Mouse (Mus musculus): ENCODE measurements around the gene Srcin1. TPM values are rescaled to one million over a fixed set of nuclear protein-coding genes. Genes with fewer than 3 reads are reported as not detected.

Srcin1 gene
- total RNA-seq, 2 experiments from 2014 or later, result 341 to 382 TPM

DNA sequence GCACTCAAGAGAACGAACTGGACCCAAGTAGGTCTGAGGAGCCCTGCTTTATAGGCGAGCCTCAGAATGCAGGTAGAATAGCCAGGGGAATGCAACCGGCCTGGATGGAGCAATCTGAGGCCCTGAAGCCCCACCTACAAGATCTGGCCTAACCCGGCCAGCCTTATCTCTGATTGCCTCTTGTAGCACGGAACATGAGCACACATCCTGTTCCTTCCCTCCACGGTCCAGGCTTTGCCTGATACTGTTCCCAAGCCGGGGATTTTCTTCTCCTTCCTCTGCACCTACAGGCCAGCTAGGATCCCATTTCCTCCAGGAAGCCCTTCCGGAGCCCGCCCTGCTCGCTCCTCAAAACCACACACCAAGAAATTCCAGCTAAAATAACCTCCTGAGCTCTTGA is 9.9 kb upstream of the Srcin1 start:
- no peak for DNase-seq (ENCODE audit: low spot score in 2 of 2)
- intact Hi-C loops (cut with DNase I), result no loop called here

GRCm38 (mm10) chr11:97584476-97584875 is 8.5 kb upstream of the Srcin1 start:
- DNase-seq (ENCODE audit: low spot score in 2 of 2), result no peak
- intact Hi-C loops (cut with DNase I), result no loop called here

GRCm38 (mm10) chr11:97579088-97579857 is 3.3 kb upstream of the Srcin1 start:
- intact Hi-C loops (cut with DNase I), result no loop called here

GRCm38 (mm10) chr11:97578286-97578685 is 2.3 kb upstream of the Srcin1 start:
- intact Hi-C loops (cut with DNase I), result no loop called here
- DNase-seq (ENCODE audit: low spot score in 2 of 2), result no peak

More at GRCm38 (mm10) chr11:97579088-97579857, 3.3 kb upstream of the Srcin1 start:
- DNase-seq (ENCODE audit: low spot score in 2 of 2), result no peak

GRCm38 (mm10) chr11:97575638-97576037 is 348 bp downstream of the Srcin1 start:
- intact Hi-C loops (cut with DNase I), result loop anchor here (2.0 kb wide), 1 partner anchor 45 kb away; no protein-coding TSS in a partner anchor
- DNase-seq (ENCODE audit: low spot score in 2 of 2), result peak; percentile 79 to 81

DNA sequence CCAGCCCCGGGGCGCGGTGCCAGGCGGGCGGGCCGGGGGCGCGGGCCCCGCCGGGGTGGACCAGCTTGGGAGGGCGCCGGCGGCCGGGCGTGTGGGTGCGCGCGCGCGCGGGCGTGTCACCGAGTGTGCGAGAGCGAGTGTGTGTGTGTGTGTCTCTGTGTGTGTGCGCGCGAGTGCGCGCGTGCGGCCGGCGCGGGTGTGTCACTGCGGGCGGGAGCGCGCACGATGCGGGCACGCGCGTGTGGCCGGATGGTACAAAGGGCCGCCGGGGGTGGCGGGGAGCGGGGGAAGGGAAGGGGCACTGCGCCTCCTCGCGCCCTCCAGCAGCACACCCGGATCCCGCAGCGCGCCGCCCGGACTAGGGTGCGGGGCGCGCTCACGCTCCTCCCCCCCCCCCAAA is 911 bp downstream of the Srcin1 start:
- DNase-seq (ENCODE audit: low spot score in 2 of 2), result peak; percentile 82 to 90
- intact Hi-C loops (cut with DNase I), result loop anchor here (2.0 kb wide), 1 partner anchor 46 kb away; no protein-coding TSS in a partner anchor

- DNase-seq (ENCODE audit: low spot score in 2 of 2), result no peak
Measured at GRCm38 (mm10) chr11:97574551-97575051, 1.4 kb downstream of the Srcin1 start.

DNA sequence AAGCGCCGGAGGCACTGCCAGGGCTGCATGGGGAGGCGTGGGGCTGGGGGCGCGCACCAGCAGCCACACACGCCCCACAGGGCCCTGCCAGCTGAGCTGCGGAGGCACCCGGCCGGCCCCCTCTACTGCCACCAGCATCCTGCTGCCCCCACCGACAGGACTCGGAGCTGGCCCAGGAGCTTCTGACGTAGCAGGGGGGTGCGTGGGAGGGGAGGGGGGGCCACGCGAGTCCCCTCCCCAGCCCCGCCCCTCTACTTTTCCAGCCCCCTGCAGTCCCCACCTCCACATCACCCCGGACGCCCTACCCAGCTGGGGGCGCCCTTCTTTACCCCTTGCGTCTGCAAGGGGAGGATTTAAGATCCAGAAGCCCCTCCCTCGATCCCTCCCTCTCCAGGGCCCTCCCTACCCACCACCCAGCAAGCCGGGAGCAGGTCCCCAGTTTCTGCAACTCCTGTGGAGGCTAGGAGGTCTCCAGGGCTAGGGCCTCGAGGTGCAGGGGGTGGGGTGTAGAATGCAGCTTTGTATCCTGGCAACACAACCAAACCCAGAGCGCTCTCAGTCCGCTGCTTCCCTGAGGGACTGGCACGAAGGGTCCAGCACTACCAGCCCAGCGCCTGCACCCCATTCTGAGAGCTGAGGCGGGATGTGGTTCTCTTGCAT is 2.0 kb downstream of the Srcin1 start:
- intact Hi-C loops (cut with DNase I), result loop anchor here (2.0 to 5.0 kb wide), 2 partner anchors 42 to 47 kb away; no protein-coding TSS in a partner anchor
- peak; percentile 77 to 81 for DNase-seq (ENCODE audit: low spot score in 2 of 2)

More at GRCm38 (mm10) chr11:97574551-97575051, 1.4 kb downstream of the Srcin1 start:
- intact Hi-C loops (cut with DNase I), result loop anchor here (2.0 to 5.0 kb wide), 2 partner anchors 42 to 46 kb away; no protein-coding TSS in a partner anchor

DNA sequence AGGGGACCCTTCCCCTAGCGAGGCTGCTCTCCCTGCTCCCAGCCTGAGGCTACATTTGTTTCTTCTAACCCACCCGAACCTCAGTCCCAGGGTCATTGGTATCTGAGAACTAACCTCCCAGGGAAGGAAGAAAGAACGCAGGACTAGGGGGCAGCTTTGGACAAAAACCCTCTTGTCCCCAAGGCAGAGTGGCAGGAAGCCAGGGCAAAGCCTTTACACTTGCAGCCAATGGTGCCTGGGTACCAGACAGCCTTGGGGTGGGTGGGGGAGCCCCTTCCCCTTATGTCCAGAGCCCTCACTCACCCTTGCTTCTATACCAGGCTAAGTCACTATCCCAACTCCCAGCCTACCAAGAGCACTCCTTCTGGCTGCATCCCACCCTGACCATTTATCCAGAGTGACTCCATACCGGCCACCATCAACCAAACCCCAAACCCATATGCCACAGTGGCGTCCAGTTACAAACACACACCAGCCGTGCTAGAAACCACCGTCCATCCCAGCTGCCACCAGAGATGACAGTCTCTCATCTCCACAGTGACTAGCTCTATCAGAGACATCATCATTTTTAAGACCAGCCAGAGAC is 3.0 kb downstream of the Srcin1 start:
- intact Hi-C loops (cut with DNase I), result loop anchor here (5.0 kb wide), 1 partner anchor 41 kb away; no protein-coding TSS in a partner anchor
- no peak for DNase-seq (ENCODE audit: low spot score in 2 of 2)

GRCm38 (mm10) chr11:97572089-97572345 is 4.0 kb downstream of the Srcin1 start:
- intact Hi-C loops (cut with DNase I), result loop anchor here (5.0 kb wide), 1 partner anchor 40 kb away; no protein-coding TSS in a partner anchor
- DNase-seq (ENCODE audit: low spot score in 2 of 2), result no peak

DNA sequence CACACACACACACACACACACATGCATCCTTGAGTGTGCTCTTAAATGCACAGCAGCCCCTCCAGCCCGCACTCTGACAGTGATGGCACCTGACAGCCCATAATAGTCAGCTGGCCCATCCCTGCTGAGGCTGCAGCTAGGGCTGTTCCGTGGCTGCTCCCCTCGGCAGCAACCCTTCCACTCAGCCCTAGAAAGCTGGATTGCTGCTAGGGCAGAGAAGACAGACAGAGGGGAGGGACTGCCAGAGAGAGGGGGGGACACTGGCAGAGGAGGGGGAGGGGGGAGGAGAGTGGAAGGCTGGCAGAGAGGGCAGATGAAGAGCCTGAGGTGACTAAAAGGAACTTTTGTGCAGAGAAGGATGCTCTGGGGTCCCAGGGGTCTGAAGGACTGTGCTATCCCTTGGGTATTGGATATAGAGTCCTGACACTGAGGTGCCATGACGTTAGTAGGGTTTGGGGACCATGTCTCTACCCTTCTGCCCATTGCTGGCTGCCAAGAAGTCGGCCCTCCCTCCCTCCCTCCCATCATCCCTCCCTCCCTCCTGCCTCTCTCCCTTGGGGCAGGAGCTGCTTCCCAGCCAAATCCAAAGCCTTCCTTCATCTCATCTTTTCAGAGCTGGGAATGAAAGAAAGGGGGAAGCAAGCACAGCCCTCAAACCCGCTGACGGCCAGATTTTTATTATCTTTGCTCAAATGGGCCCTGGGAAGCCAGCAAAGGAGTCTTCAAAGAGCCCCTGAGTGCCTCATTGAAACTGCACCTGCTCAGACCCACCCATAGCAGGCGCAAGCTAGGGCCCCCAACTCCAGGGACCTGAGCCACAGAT is 4.5 kb downstream of the Srcin1 start:
- DNase-seq (ENCODE audit: low spot score in 2 of 2), result peak in 1 of 2 experiments; percentile 55

DNA sequence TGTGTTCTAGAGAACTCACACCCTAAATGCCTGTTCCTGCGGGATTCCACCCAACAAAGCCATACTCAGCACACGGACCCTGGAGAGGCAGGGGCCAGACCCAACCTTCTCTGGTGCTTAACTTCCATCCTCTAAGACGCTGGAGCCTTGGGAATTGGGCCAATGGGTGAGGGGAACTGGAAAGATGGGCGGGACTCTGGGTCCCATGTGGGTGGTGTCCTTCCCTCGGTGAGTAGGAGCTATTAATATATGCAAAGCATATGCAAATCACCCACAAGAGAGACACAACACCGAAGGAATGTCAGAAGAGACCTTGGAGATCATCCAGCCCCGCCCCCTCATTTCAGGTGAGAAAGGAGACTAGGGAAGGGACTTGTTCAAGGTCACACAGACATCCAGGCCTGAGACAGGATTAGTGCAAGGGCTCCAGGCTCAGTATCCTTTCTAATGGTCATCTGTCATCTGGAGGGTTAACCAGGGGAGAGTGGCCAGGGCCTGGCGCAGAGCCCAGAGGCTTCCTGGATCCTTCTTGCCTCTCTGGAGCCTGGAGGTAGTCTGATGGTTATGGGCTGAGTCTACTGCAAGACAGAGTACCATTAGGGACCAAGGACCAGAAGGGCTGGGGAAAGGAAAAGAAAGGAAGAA is 5.4 kb downstream of the Srcin1 start:
- intact Hi-C loops (cut with DNase I), result loop anchor here (5.0 kb wide), 1 partner anchor 38 kb away; no protein-coding TSS in a partner anchor
- peak; percentile 39 to 71 for DNase-seq (ENCODE audit: low spot score in 2 of 2)

More for the DNA sequence above, 4.5 kb downstream of the Srcin1 start:
- intact Hi-C loops (cut with DNase I), result loop anchor here (5.0 kb wide), 1 partner anchor 39 kb away; no protein-coding TSS in a partner anchor

- no peak for DNase-seq (ENCODE audit: low spot score in 2 of 2)
- intact Hi-C loops (cut with DNase I), result loop anchor here (5.0 kb wide), 1 partner anchor 38 kb away; no protein-coding TSS in a partner anchor
Measured at GRCm38 (mm10) chr11:97569806-97570205, 6.2 kb downstream of the Srcin1 start.

GRCm38 (mm10) chr11:97569301-97569724 is 6.7 kb downstream of the Srcin1 start:
- DNase-seq (ENCODE audit: low spot score in 2 of 2), result peak; percentile 39 to 75
- intact Hi-C loops (cut with DNase I), result no loop called here

DNA sequence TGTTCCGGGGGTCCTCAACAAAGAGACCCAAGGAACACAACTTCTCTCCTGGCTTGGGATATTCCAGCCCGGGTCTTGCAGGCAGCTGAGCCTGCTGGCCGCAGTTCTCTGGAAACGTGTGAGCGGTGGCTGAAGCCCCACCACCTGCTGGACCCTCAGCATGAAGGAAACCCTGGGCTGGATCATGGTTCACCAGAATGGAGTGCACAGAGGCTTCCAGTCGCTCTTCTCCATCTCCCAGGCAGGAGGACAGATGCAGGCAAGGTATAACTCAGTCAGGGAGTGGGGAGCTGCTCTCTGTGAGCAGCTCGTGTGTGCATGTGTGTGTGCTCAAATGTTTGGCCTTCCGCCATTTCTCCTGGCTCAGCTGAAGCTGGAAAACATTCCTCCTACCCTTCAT is 7.3 kb downstream of the Srcin1 start:
- intact Hi-C loops (cut with DNase I), result no loop called here
- DNase-seq (ENCODE audit: low spot score in 2 of 2), result peak; percentile 80 to 91

- intact Hi-C loops (cut with DNase I), result no loop called here
Measured at GRCm38 (mm10) chr11:97567480-97567879, 8.5 kb downstream of the Srcin1 start.

GRCm38 (mm10) chr11:97566551-97566950 is 9.4 kb downstream of the Srcin1 start:
- intact Hi-C loops (cut with DNase I), result no loop called here

More at GRCm38 (mm10) chr11:97567480-97567879, 8.5 kb downstream of the Srcin1 start:
- DNase-seq (ENCODE audit: low spot score in 2 of 2), result no peak

GRCm38 (mm10) chr11:97563730-97564129 is 12.3 kb downstream of the Srcin1 start:
- no peak for DNase-seq (ENCODE audit: low spot score in 2 of 2)
- intact Hi-C loops (cut with DNase I), result no loop called here

More at GRCm38 (mm10) chr11:97566551-97566950, 9.4 kb downstream of the Srcin1 start:
- no peak for DNase-seq (ENCODE audit: low spot score in 2 of 2)
